Mouse (Mus musculus): ENCODE measurements around the gene Cchcr1.

Gene Cchcr1

GRCm38 (mm10) chr17:35514756-35515155 lies 2.1 kb upstream of the Cchcr1 start:
- DNase-seq (ENCODE audit: low spot score), result peak; percentile 50

- peak; percentile 70 for DNase-seq (ENCODE audit: low spot score)
Measured at GRCm38 (mm10) chr17:35515911-35516640, 824 bp upstream of the Cchcr1 start.

GRCm38 (mm10) chr17:35517526-35517925 lies 626 bp downstream of the Cchcr1 start:
- peak; percentile 27 for DNase-seq (ENCODE audit: low spot score)

- no peak for DNase-seq (ENCODE audit: low spot score)
Measured at GRCm38 (mm10) chr17:35524354-35524753, 7.5 kb downstream of the Cchcr1 start.

- DNase-seq (ENCODE audit: low spot score), result no peak
Measured at GRCm38 (mm10) chr17:35526644-35527043, 9.7 kb downstream of the Cchcr1 start.

- DNase-seq (ENCODE audit: low spot score), result no peak
Measured at GRCm38 (mm10) chr17:35532360-35532759, 15.5 kb downstream of the Cchcr1 start.

- no peak for DNase-seq (ENCODE audit: low spot score)
Measured at GRCm38 (mm10) chr17:35532901-35533300, 16.0 kb downstream of the Cchcr1 start, which contains the start of gene Psors1c2. TSS of gene Psors1c2 (plus strand) at chr17:35533201.

GRCm38 (mm10) chr17:35534343-35534742 lies 17.4 kb downstream of the Cchcr1 start:
- DNase-seq (ENCODE audit: low spot score), result peak; percentile 87

- DNase-seq (ENCODE audit: low spot score), result no peak
Measured at GRCm38 (mm10) chr17:35537421-35537820, 20.5 kb downstream of the Cchcr1 start.

GRCm38 (mm10) chr17:35538476-35538875 lies 21.6 kb downstream of the Cchcr1 start:
- DNase-seq (ENCODE audit: low spot score), result no peak

GRCm38 (mm10) chr17:35539540-35539939 lies 22.6 kb downstream of the Cchcr1 start:
- DNase-seq (ENCODE audit: low spot score), result no peak

- no peak for DNase-seq (ENCODE audit: low spot score)
Measured at GRCm38 (mm10) chr17:35542761-35543411, 26.0 kb downstream of the Cchcr1 start.

- peak; percentile 30 for DNase-seq (ENCODE audit: low spot score)
Measured at GRCm38 (mm10) chr17:35543412-35543861, 26.5 kb downstream of the Cchcr1 start.

- DNase-seq (ENCODE audit: low spot score), result no peak
Measured at GRCm38 (mm10) chr17:35544001-35544400, 27.1 kb downstream of the Cchcr1 start.

- DNase-seq (ENCODE audit: low spot score), result peak; percentile 76
Measured at GRCm38 (mm10) chr17:35544680-35545079, 27.8 kb downstream of the Cchcr1 start.

GRCm38 (mm10) chr17:35547465-35547864 lies 30.6 kb downstream of the Cchcr1 start:
- no peak for DNase-seq (ENCODE audit: low spot score)

GRCm38 (mm10) chr17:35548636-35549035 lies 31.7 kb downstream of the Cchcr1 start:
- no peak for DNase-seq (ENCODE audit: low spot score)

GRCm38 (mm10) chr17:35549437-35550142 lies 32.7 kb downstream of the Cchcr1 start:
- DNase-seq (ENCODE audit: low spot score), result no peak

GRCm38 (mm10) chr17:35550143-35550494 lies 33.2 kb downstream of the Cchcr1 start:
- DNase-seq (ENCODE audit: low spot score), result no peak

- DNase-seq (ENCODE audit: low spot score), result no peak
Measured at GRCm38 (mm10) chr17:35550871-35551270, 34.0 kb downstream of the Cchcr1 start.

GRCm38 (mm10) chr17:35551881-35552414 lies 35.0 kb downstream of the Cchcr1 start, which contains the start of gene Cdsn:
TSS of gene Cdsn (plus strand) at chr17:35552128.
- no peak for DNase-seq (ENCODE audit: low spot score)

- DNase-seq (ENCODE audit: low spot score), result no peak
Measured at GRCm38 (mm10) chr17:35554321-35554720, 37.4 kb downstream of the Cchcr1 start.
